Mouse (Mus musculus): ENCODE measurements at regions not wholly inside any gene's neighbourhood (a gene's known extent, or its start where the extent isn't known, plus 50 kb on each side); places are given as distances from the start of the nearest gene placed in this dataset.

DNA sequence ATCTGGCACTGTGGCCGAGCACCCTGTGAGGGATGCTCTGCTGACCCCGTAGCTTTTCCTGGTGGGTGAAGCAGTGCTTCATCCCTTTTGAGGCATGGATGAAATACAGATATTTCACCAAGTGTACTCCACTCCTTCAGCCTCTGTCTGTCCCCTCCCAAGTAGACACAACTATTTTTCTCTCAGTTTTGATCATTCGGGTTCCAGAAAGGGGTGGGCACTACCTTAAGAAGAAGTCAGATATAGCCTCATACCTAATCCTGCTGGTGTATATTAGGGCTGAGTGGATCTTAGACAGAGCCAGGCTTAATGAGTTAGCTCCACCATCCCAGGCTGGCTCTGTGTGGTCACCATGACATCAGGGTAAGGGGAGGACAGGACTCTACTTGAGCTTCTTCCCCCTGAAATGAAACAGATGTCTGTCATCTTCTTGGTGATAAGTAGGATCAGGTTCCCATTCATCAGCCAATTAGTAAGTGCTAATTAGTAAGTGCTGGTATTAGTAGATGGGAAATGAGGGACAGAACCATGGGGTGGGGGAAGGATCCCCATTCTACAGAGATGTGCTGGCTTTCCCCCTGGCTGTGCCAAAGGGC is 58.7 kb upstream of the Tmem150c start:
- TF ChIP-seq CTCF (IDR thresholded peaks at IDR 0.05; ENCODE audit: insufficient read depth, low read depth, low read length) (no peak), POLR2A (IDR thresholded peaks at IDR 0.05; ENCODE audit: insufficient read depth, low read depth, low read length) (no peak)

All from olfactory bulb, adult 2 months (tissue).